Mouse (Mus musculus) kidney, adult 11 months (tissue): ENCODE measurements around the gene D16Ertd472e.
A peak's percentile ranks its signal among the peaks of the same experiment; 100 is the strongest.

Experiments used
- DNase-seq: peaks from one replicate; pipeline ENCODE4 v3.0.0; 2022

D16Ertd472e gene

DNA sequence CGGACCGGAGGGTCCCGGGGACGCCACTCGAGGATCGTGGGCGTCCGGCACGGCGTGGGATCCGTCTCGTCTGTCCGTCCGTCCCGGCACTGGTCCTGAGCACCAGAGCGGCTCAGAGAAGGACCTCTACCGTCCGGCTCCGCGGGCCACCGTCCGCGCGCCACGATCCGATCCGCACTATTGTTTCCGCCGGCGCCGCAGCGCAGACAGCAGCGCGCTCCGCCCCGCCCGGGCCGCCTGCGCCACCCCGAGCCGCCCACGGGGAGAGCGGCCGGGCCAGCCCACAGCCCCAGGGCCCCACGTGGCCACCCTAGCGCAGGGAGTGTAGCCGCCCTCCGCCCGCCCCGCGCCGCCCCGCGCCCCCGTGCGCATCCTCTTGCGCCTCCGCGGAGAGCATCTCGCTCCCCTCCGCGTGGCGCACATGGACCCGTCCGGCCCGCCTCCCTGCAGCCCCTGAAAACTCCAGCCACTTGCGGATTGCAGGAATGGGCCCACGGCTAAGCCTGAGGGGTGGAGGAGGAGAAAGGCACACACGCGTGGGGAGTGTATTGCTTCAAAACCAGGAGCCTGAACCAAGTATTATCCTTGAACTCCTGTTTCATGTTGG, at the start of gene D16Ertd472e:
TSS of gene D16Ertd472e (minus strand) at position 231 of the 607 bp plus-strand sequence.
- peak; percentile 68 for DNase-seq

DNA sequence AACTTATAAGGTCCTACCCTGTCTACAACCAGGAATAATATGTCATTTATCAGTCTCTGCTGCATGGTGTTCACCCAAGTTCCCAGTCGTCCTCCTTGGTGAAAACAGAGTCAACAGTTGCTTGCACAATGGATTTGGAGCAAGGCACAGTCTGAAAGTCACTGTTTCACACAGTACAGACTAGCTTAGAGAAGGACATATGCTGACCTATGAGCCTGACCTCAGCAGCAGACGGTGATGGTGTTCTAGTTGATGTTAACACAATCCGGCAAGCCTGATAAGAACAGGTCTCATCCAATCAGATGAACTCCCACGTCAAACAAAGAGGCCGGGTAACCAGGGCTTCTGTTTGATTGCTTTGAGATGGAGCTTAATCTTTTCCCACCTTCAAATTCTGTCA, 46.2 kb upstream of the D16Ertd472e start:
- no peak for DNase-seq

DNA sequence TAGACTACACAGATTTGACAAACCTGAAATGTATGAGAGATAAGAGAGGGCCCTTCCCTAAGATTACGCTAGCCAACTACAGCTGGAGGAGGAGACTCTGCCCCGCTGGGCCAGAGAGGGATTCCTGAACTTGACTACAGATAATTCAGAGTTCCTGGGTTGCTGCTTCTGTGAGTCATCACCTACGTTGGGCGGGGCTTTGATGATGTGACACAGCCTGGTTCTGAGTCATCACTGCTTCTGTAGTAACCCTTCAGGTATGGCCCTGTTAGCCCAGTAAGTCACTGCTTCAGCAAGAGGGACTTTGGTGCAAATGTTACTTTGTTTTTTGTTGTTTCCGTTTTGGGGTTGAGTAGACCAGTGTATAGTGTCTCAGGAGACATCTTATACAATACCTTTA, 42.9 kb upstream of the D16Ertd472e start:
- DNase-seq, result no peak

DNA sequence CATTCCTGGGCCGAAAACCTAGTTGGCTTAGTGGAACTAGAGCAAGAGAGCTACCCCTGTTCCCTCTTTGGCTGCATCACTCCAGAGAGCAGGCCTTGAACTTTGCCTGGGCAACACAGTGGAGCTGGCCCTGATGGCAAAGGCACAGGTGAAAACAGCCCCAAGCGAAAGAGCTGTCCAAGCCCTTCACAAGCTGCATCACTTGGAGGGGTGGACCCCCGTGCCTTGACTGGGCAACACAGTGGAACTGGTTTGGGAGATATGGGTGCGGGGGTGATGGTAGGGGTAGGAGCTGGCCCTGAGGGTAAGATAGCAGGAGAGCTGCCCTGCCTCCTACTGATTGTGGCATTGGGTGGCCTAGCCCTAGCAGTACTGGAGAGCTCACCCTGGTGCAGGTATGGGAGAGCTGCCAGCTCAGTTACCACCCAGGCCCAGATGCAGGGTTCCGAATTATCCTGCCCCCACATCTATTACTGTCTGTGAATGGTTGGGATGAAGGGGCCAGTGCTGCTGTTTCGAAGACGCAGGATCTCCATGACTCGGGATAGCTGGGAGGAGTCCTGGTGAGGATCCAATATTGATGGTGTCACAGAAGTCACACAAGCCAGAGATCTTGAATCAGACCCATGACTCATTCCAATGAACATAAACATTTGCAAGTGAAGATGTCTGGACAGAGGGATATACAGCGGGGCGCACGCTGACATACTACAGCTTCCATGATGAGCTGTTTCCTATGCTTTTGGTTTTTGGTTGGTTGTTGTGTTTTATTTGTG, 41.4 kb upstream of the D16Ertd472e start:
- no peak for DNase-seq

DNA sequence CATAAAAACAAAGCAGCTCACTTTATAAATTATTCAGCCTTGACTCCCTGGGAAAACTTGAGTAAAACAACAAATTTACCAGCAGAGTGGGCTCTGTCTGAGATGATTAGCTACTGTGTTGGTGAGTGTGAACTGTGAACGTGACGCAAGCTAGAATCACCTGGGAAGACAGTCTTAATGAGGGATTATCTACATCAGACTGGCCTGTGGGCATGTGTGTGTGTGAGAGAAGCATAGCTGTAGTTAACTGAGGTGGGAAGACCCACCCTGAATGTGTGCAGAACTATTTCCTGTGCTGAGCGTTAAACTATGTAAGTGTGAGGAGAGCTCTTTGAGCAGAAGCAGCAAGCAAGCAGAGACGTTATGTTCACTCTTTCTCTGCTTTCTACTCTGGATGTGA, 29.7 kb upstream of the D16Ertd472e start:
- no peak for DNase-seq

DNA sequence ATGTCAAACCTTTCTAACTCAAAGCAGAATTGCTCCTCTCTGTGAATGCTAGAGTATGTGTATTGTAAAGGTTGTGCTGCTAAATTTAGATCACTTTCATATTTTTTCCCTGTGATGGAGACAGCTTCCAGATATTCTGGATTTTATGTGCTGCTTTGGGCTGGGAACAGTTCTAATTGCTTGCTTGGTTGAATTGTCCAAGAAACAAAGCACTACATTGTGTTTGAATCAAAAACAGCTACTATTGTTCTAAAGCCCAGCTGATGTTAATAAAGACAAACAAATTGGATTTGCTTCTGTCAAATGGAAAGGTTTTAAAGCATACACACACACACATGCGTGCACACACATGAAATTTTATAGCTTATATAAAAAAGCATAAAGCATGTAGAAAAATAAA, 22.4 kb upstream of the D16Ertd472e start:
- no peak for DNase-seq

DNA sequence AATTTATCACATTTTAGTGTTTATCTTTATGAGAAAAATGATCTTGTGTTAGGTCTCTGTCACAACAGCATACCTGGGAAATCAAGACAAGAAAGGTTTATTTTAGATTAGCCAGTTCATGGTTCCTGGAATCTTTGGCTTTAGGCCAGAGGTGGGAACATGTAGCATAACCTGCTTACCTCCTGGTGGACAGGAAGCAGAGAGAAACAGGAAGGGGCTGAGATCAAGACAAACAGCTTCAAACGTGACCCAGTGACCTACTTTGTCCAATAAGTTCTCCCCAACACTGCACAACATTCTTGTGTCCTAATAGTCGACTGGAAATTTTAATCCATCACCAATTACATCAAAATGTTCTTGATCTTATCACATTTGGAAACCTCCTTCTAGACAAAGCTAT, 19.9 kb upstream of the D16Ertd472e start:
- DNase-seq, result no peak

DNA sequence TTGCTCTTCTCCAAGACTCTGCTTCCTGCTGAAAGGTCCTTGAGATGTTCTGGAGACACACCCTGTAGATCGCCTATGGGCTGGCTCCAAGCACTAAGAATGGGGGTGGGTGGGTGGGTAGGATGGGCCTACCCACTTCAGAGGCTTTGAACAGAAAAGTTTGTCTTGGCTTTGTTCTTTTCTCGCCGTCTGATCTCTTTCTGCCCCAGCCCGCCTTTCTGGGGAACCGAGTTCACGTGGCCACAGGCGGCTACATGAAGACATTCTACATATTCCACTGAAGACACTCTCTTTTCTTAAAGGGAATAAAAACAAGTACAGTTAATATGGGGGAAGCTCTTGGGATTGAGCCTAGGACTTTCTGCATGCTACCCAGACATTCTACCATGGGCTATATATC, 19.3 kb upstream of the D16Ertd472e start:
- no peak for DNase-seq

DNA sequence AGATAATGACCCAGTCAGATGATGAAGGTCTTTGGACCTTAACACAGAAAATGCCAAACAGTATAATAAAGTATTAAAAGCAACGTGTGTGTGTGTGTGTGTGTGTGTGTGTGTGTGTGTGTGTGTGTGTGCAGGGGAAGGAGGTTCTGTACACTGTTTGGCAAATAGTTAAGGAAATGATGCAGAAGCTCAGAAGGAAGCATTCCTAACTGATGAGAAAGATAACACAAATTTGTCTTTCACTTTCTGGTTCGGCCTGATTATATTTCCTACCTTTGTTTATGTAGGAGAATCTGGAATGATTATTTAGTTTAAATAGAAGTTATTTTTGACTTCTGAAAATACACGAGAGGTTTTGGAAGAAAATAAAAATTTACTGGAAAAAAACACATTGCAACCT, 17.6 kb upstream of the D16Ertd472e start:
- DNase-seq, result no peak

DNA sequence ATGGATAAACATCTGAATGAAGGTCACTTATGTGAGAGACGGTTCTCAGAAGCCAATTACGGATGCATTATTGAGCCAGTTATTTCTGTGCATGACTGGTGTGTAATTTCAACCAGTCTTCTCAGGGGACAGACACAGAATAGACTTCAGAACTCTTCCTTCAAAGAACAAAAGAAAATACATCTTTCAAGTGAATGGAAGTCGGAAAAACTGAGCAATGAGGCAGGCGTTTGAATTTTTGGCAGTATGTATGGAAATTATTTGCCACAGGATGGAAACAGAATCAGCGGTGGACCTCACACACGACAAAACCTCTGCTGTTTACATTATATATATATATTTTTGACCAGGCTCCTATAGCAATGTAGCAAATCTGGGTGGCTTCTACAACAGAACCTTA, 14.6 kb upstream of the D16Ertd472e start:
- no peak for DNase-seq

DNA sequence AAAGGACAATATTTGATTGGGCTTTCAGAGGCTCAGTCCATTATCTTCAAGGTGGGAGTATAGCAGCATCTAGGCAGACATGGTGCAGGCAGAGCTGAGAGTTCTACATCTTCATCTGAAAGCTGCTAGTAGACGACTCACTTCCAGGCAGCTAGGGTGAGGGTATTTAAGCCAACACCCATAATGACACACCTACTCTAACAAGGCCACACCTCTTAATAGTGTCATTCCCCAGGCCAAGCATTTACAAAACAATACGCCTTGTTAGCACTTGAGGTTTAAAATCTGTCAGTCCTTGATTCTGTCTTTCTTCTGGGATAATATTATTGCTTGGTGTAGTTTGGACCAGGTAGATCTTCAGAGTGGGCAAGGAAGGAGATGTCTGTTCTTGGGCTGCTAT, 12.3 kb upstream of the D16Ertd472e start:
- DNase-seq, result no peak

DNA sequence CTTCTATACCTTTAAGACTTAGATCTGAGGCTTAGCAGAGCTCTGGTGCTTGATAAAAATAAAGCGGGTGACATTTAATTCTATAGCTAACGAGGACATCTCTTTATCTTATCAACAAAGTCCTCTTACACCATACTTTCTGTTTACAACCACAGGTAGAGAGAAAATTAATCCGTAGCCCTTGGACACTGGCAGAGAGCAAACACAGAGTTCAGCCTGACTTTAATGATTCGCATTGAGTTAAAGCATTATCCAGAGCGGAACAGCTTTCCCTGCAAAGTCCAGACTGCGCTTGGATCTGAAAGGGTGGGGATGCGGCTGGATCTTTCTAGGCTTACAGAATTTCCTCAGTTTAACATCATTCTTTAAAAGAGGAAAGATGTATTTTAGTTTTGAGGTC, 10.1 kb upstream of the D16Ertd472e start:
- DNase-seq, result no peak

DNA sequence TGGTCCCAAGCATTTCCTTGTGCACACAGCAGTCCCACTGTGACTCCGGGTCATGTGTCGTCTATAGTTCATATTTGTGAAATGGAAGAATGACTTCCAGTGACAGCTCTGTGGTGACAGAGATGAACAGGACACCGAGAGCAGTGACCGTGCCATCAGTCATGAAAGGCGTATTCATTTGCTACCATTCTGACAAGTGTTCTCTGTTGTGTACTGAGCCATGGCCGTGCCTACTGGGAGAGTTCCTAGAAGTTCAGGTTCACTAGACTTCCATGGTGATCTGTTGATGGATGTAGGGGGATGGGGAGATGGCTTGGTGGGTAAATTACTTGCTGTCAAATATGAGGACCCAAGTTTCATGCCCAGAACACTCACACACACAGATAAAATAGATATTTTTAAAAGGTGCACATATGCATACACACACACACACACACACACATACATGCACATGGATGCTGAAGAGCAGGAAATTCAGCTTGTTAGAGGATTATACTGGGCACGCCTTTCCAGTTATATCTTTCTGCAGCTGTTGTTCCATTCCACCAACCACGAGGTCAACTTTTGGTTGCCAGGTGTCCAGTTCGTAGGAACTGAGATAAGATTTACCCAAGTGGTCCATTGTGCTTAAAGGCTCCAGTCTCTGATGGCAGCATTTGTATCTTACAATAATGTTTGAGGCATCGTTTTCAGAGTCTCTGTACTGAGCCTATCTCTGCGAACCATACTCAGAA, 9.3 kb upstream of the D16Ertd472e start:
- no peak for DNase-seq

DNA sequence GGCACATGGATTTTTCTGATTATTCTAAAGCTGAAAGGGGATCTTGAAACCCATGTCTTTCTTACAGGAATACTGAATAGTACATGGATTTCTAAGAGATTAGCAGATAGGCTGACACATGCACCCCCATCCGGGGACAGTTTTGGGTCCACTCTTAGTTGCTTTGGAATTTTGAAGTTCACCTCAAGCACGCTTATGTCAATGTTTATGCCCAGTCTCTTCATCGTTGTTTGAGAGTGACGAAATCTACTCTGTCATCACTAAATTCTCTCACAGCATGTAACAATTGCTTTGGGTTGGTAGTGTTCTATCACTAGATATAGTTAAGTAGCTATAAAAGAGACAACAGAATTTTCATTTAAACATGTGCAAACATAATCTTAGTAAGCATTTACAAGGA, 8.7 kb upstream of the D16Ertd472e start:
- DNase-seq, result no peak

DNA sequence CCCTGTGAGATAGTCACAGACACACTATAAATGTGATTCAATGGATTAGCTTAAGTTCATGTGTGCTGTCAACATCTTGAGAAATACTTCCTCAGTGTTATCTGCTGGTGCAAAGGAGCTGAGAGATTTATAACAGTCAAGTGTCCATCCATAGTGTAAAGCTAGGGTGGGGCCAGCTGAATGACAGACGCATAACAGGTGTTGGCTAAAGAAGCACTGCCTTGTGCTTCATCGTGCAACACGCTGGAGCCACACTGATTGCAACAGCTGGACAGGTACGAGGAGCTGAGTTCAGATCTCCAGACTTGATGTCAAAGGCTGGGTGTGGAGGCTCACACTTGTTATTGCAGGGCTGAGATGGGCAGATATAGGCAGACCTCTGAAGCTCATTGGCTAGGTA, 7.5 kb upstream of the D16Ertd472e start:
- DNase-seq, result no peak

DNA sequence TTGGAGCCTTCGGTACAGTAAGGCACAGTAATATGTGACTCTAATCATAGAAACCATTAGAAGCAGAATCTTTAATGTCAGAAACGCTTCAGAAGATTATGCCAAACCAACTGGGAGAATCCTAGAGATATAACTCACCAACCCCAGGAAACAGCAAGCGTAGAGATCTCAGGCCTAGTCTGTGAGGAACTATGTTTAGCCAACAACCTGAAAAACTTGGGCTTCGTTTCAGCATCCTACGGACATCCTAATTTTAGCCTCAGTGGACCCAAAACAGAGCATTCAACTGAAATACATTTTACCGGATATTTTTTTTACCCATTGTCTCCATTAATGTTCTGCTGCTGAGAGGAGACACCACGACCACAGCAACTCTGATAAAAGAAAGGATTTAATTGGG, 3.9 kb upstream of the D16Ertd472e start:
- DNase-seq, result no peak

DNA sequence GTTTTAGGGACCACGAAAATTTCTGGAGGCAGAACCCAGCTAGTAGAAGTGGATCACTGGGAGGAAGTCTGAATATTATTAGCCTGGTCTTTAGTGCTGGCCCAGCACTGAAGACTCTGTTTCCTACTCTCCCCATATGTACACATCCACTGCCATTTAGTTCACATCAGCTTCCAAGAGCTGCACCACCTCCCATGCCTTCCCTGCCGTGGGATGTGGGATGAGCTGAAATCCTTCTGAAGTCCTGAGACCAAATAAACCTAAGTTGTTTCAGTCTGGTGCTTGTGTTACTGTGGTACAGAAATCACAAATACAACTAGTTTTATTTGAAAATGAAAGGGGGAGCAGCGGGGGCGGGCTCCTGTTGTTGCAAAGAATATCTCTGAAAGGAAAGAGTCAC, 2.9 kb upstream of the D16Ertd472e start:
- DNase-seq, result no peak

DNA sequence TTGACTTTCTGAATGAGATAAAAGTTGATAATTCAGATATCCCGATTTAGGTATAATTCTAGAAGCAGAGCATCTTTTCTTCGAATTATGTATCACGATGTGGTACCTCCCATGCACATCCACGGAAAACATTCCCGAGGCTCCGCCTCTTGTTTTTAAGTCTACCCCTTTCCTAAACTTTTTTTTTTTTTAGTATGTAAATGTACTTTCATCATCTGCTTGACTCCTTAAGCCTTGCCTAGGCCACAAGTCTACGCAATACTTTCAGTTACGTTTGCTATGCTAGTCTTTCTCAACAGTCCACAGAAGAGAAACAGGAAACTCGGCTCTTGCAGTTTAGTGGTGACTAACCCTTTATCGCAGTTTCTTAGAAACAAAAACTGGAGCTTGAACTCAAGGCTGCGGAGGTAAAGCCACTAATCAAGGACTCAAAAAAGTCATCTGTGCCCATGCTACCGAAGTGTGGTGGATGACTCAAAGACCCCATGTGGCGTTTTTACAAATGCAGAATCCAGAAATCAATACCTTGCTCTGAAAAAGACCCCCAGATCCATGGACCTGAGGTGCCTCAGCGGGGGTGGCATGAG, 670 bp upstream of the D16Ertd472e start:
- DNase-seq, result peak; percentile 6

DNA sequence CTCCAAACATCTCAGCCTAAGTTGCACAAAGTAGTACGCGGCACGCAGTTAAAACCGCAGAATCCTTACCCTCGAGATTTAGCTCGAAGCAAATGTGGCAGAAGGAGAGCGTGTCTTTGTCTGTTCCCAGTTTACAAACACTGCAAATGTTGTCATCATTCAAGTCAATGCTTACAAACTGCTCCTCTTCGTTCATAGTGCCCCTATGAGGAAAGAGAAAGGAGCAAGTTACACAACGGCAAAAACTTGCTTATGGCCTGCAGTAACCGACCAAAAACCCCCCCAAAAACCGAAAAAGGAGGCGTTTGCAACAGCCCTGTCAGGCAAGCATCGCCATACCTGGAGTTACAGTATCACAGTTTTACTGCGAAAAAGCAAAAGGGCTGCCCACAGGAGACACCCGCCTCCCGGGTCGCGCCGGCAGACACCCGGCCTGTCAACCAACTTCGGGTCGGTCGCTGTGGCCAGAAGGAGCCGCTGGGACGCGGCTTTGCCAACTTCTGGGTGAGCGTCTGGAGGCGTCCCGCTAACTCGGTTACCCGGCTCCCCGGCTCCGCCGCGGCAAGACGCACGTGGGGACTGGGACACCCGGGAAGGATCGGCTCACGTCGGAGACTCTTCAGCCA, 543 bp downstream of the D16Ertd472e start:
- peak; percentile 3 for DNase-seq

DNA sequence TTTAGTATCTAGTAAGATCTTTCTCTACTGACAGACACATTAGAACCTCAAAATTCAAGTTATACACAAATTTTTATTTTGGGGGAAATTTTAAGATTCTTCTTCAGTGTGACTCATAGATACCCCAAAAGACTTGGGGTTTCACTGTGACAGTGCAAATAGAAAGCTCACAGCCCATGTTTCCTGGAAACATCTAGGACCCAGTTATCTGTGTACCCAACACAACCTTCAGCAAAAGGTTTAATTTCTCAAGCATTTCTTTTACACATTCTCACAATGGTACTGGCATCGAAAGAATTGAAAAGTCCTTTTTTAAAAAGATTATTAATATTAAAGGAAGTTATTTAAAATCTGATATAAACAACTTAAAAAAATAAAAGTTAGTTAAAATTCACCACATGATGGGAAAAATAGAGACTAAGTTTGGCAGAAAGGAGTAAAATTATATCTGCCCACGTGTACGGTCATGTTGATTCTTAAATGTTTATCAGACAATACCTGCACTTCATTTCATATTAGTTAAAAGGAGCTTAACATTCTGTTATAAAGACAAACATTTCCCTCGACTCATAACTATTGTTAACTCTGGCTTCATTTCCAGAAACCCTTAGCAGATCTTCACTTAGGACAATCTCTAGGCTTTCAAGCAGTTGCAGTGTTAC, 1.2 kb downstream of the D16Ertd472e start:
- no peak for DNase-seq

DNA sequence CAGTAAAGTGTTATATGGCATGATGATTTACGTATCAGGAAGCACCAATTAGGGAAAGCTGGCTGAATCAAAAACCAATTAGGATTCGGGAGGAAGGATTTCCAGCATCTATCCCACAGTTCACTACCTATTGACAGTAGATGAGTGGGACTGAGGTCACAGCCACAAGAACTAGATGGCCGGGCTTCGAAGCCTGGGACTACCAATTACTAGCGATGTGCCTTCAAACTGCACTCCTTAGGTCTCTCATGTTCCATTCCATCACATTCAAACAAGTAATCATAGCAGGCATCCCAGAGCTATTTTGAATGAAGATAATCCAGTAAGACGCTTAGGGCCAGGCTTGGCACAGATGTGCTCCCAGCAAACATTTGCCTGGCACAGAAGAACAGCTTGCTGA, 2.3 kb downstream of the D16Ertd472e start:
- no peak for DNase-seq

DNA sequence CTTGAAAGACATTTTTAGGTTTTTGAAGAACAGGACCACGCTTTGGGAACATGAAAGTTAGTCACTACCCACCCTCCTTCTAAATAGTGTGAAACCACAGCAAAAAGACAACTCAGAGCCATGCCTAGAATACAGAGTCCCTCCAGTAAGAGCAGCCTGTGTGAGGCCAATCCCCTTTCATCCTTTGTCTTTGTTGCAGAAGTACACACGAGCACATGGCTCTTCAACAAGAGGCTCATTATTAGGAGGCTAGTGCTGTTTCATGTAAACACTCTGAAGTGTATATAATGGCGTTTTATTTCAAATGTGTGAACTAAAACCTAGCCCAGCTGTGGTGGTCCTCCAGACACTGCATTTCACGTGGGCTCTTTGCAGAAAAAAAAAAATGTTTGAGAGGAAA, 3.5 kb downstream of the D16Ertd472e start:
- DNase-seq, result no peak
